Mouse (Mus musculus) ES-E14 (cell line): ENCODE measurements around the gene Col25a1. TPM values are rescaled to one million over a fixed set of nuclear protein-coding genes. Genes with fewer than 3 reads are reported as not detected.

Source experiments
- DNase-seq: peaks from one replicate; pipeline ENCODE4 v3.0.0-alpha.2; 2013; ENCODE audit warnings: low read depth, low spot score
- H3K27ac ChIP-seq: 2 replicates; pipeline ENCODE4 v1.5.1; 2012; ENCODE audit warnings: low read depth, mild to moderate bottlenecking, low read length, moderate library complexity, mixed read lengths; ENCODE audit not compliant: poor library complexity, insufficient read depth, severe bottlenecking
- H3K36me3 ChIP-seq: 2 replicates; pipeline ENCODE4 v1.6.1; 2012; ENCODE audit warnings: mild to moderate bottlenecking, low read length, moderate library complexity, mixed read lengths; ENCODE audit not compliant: control insufficient read depth, poor library complexity, insufficient read depth, severe bottlenecking
- H3K4me1 ChIP-seq, 2 experiments: fragments of 150-350 bp in 1 of 2; sonication (generic) in 1 of 2; 2 replicates each; pipeline ENCODE4 v1.6.1; 2012; ENCODE audit warnings: low read length in 2 of 2, mild to moderate bottlenecking in 1 of 2, mixed read lengths in 1 of 2; ENCODE audit not compliant: control insufficient read depth in 2 of 2, insufficient read depth in 2 of 2, poor library complexity in 1 of 2
- H3K4me3 ChIP-seq, 2 experiments: fragments of 150-350 bp in 1 of 2; sonication (generic) in 1 of 2; 2 replicates each; pipeline ENCODE4 v1.5.1; 2012; ENCODE audit warnings: low read length in 2 of 2, low read depth in 1 of 2, mild to moderate bottlenecking in 1 of 2, mixed read lengths in 1 of 2; ENCODE audit not compliant: insufficient read depth in 1 of 2, poor library complexity in 1 of 2, severe bottlenecking in 1 of 2
- H3K9ac ChIP-seq: 2 replicates; pipeline ENCODE4 v1.6.1; 2012; ENCODE audit warnings: low read depth, mild to moderate bottlenecking, low read length, mixed read lengths; ENCODE audit not compliant: poor library complexity, insufficient read depth, severe bottlenecking
- H3K9me3 ChIP-seq: fragments of 150-350 bp; sonication (generic); 2 replicates; pipeline ENCODE4 v1.6.1; 2012; ENCODE audit warnings: low read depth, mild to moderate bottlenecking, low read length; ENCODE audit not compliant: control insufficient read depth, insufficient read depth
- CHD2 ChIP-seq: IDR thresholded peaks from 2 replicates; pipeline ENCODE4 v1.6.1; 2014; ENCODE audit warnings: mild to moderate bottlenecking, low read depth, low read length, inconsistent platforms
- HCFC1 ChIP-seq: IDR thresholded peaks from 2 replicates; pipeline ENCODE4 v1.6.1; 2012; ENCODE audit warnings: low read length, inconsistent platforms, borderline replicate concordance; ENCODE audit not compliant: insufficient read depth
- MAFK ChIP-seq: IDR thresholded peaks from 2 replicates; pipeline ENCODE4 v1.6.1; 2014; ENCODE audit warnings: mild to moderate bottlenecking, low read depth, low read length, inconsistent platforms; ENCODE audit not compliant: insufficient read depth
- ZC3H11A ChIP-seq: IDR thresholded peaks from 2 replicates; pipeline ENCODE4 v1.6.1; 2012; ENCODE audit warnings: low read depth, mild to moderate bottlenecking, inconsistent platforms, low read length, borderline replicate concordance
- ZNF384 ChIP-seq: IDR thresholded peaks from 2 replicates; pipeline ENCODE4 v1.6.1; 2012; ENCODE audit warnings: low read depth, low read length, inconsistent platforms
- in situ Hi-C, 2 experiments: fragments of 600-800 bp; cut with MboI; formaldehyde crosslinking; loops; one replicate each; pipeline ENCODE4 v1.15.1; 2025; ENCODE audit warnings: low sequenced_read_pairs in 2 of 2, inconsistent platforms in 1 of 2; ENCODE audit not compliant: unreplicated experiment in 2 of 2
- total RNA-seq: library from RNA; depleted of rRNA; stranded (reverse); fragments of 300-350 nt; gene quantifications from 2 replicates; pipeline ENCODE4 v1.2.3, GENCODE M21; 2012

Col25a1 gene
- total RNA-seq, 1 experiment: 0.45 TPM

GRCm38 (mm10) chr3:130300530-130300929, 169.2 kb downstream of the Col25a1 start:
- no peaks in the 10 kb centered on the region for H3K9me3 ChIP-seq
- H3K36me3 ChIP-seq: no peaks in the 10 kb centered on the region
- no peak for DNase-seq
- no peaks in the 10 kb centered on the region for H3K4me1 ChIP-seq
- no peak overlapping the region for H3K4me3 ChIP-seq
- in situ Hi-C loops: no loop called here
- TF ChIP-seq ZC3H11A: no peak
- no peak for TF ChIP-seq ZNF384
- TF ChIP-seq CHD2: no peak
- TF ChIP-seq HCFC1: no peak
- no peak for TF ChIP-seq MAFK
- no peak overlapping the region for H3K27ac ChIP-seq
- no peak overlapping the region for H3K9ac ChIP-seq

- Histone ChIP-seq H3K4me1 (no peaks in the 10 kb centered on the region), H3K9me3 (no peaks in the 10 kb centered on the region), H3K27ac (no peak overlapping the region), H3K4me3 (no peak overlapping the region), H3K36me3 (no peaks in the 10 kb centered on the region), H3K9ac (no peak overlapping the region)
- no peak for TF ChIP-seq HCFC1
- in situ Hi-C loops: no loop called here
- DNase-seq: no peak
These were observed 172.3 kb downstream of the Col25a1 start for GRCm38 (mm10) chr3:130303597-130303996.

DNA sequence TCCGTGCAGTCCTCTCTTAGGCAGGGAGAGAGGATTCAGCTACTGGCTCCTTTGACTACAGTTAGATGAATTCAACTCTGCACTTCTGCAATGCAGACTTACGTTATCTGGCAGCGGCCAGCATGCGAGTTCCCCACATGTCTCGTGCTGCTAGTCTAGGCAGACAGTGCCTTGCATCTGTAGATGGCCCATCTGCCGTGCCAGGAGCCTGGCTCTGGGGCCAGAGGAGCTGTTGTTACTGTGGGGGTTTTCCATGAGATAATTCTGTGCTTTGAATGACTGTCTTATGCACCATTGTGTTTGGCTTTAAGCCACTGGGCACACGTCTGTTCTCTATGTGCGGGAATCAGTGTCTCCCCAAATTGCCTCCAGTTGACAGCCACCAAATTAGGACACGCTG, 173.5 kb downstream of the Col25a1 start:
- in situ Hi-C loops: no loop called here
- no peaks in the 10 kb centered on the region for H3K4me1 ChIP-seq
- TF ChIP-seq HCFC1: no peak
- no peak for TF ChIP-seq ZNF384
- no peak for TF ChIP-seq CHD2
- no peak for TF ChIP-seq ZC3H11A
- no peak for TF ChIP-seq MAFK

DNA sequence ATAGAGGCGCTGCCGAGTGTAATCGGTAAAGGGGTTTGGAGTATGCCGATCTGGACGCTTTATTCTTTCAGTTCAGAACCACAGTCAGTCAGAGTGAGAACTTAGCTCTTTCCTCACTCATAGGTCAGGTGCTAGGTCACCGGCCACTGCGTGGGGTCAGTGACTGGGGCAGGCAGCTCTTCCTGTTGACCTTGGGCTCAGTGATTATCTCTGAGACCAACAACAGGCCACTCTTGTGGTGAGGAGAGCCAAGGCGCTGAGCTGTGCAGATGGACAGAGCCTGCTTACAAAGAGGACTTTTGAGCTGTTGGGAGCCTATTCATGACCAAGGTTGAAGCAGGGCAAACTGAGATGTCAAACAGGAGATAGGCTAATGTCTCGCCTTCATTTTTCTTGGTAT, 174.4 kb downstream of the Col25a1 start:
- Histone ChIP-seq H3K36me3 (no peaks in the 10 kb centered on the region), H3K9ac (no peak overlapping the region), H3K4me3 (no peak overlapping the region), H3K9me3 (no peaks in the 10 kb centered on the region), H3K27ac (no peak overlapping the region), H3K4me1 (no peaks in the 10 kb centered on the region)
- TF ChIP-seq HCFC1 (no peak), MAFK (no peak), CHD2 (no peak), ZNF384 (no peak), ZC3H11A (no peak)
- in situ Hi-C loops: no loop called here
- no peak for DNase-seq

More for the DNA sequence above, 173.5 kb downstream of the Col25a1 start:
- no peak overlapping the region for H3K9ac ChIP-seq
- H3K27ac ChIP-seq: no peak overlapping the region
- H3K4me3 ChIP-seq: no peak overlapping the region
- no peak for DNase-seq
- no peaks in the 10 kb centered on the region for H3K9me3 ChIP-seq
- H3K36me3 ChIP-seq: no peaks in the 10 kb centered on the region

- no peaks in the 10 kb centered on the region for H3K9me3 ChIP-seq
- DNase-seq: no peak
- H3K27ac ChIP-seq: no peak overlapping the region
- no peak overlapping the region for H3K9ac ChIP-seq
- in situ Hi-C loops: no loop called here
- TF ChIP-seq HCFC1 (no peak), MAFK (no peak), ZC3H11A (no peak), ZNF384 (no peak), CHD2 (no peak)
- H3K4me1 ChIP-seq: no peaks in the 10 kb centered on the region
- H3K36me3 ChIP-seq: no peaks in the 10 kb centered on the region
- no peak overlapping the region for H3K4me3 ChIP-seq
These were observed 178.0 kb downstream of the Col25a1 start for GRCm38 (mm10) chr3:130309277-130309676.
